Mouse (Mus musculus) heart, embryonic 10.5 days (tissue): ENCODE data around the gene Lekr1. TPM values are rescaled to one million over a fixed set of nuclear protein-coding genes. Genes with fewer than 3 reads are reported as not detected.
A peak's percentile ranks its signal among the peaks of the same experiment; 100 is the strongest.

ENCODE experiments used
- DNase-seq: peaks from one replicate; pipeline ENCODE4 v3.0.0-alpha.2; 2017; ENCODE audit warnings: low spot score
- H3K27ac ChIP-seq: fragments of 300-500 bp; sonication (generic); 2 replicates; pipeline ENCODE4 v1.5.1; 2016; ENCODE audit warnings: mild to moderate bottlenecking
- H3K27me3 ChIP-seq: fragments of 300-500 bp; sonication (generic); 2 replicates; pipeline ENCODE4 v1.6.1; 2016; ENCODE audit warnings: mild to moderate bottlenecking; ENCODE audit not compliant: poor library complexity, insufficient read depth, severe bottlenecking
- H3K36me3 ChIP-seq: fragments of 300-500 bp; sonication (generic); 2 replicates; pipeline ENCODE4 v1.6.1; 2016; ENCODE audit warnings: mild to moderate bottlenecking, moderate library complexity
- H3K4me1 ChIP-seq: fragments of 300-500 bp; sonication (generic); 2 replicates; pipeline ENCODE4 v1.6.1; 2016; ENCODE audit warnings: mild to moderate bottlenecking
- H3K4me3 ChIP-seq: fragments of 300-500 bp; sonication (generic); 2 replicates; pipeline ENCODE4 v1.5.1; 2016; ENCODE audit warnings: mild to moderate bottlenecking, moderate library complexity
- H3K9me3 ChIP-seq: fragments of 300-500 bp; sonication (generic); 2 replicates; pipeline ENCODE4 v1.6.1; 2016; ENCODE audit warnings: mild to moderate bottlenecking, moderate library complexity
- WGBS: fragments of 180-500 bp; shearing (Covaris S2); methylation state at CpG from one replicate; pipeline ENCODE4 v1.1.7; 2016; 5-methylcytosine and 5-hydroxymethylcytosine counted together
- polyA plus RNA-seq: library from polyadenylated mRNA; unstranded; fragments of >200 nt; fragmentation: Nextera tagmentation; extraction: Ambion mirVana; gene quantifications from 2 replicates; pipeline ENCODE4 v1.2.1, GENCODE M21; 2016

Lekr1 gene
- polyA plus RNA-seq, 1 experiment from 2014 or later, result 5.3 TPM

- Histone ChIP-seq H3K27me3 (no peaks in the 10 kb centered on the region), H3K4me1 (no peaks in the 10 kb centered on the region), H3K9me3 (no peaks in the 10 kb centered on the region), H3K36me3 (no peaks in the 10 kb centered on the region), H3K4me3 (no peak overlapping the region), H3K27ac (no peak overlapping the region)
- 86% methylated on average over 2 of the region's 2 CpGs for WGBS
- no peak for DNase-seq
These were observed 128.7 kb downstream of the Lekr1 start for GRCm38 (mm10) chr3:65794711-65795110.

GRCm38 (mm10) chr3:65797345-65798137 is 131.5 kb downstream of the Lekr1 start:
- 91% methylated on average over 5 of the region's 5 CpGs for WGBS

GRCm38 (mm10) chr3:65800962-65801361 is 134.9 kb downstream of the Lekr1 start:
- Histone ChIP-seq H3K36me3 (no peaks in the 10 kb centered on the region), H3K27me3 (no peaks in the 10 kb centered on the region), H3K9me3 (no peaks in the 10 kb centered on the region), H3K4me1 (no peaks in the 10 kb centered on the region), H3K4me3 (no peak overlapping the region), H3K27ac (no peak overlapping the region)
- no peak for DNase-seq
- WGBS, result 83% methylated on average over 4 of the region's 4 CpGs

More at GRCm38 (mm10) chr3:65797345-65798137, 131.5 kb downstream of the Lekr1 start:
- no peaks in the 10 kb centered on the region for H3K9me3 ChIP-seq
- no peak overlapping the region for H3K4me3 ChIP-seq
- no peaks in the 10 kb centered on the region for H3K36me3 ChIP-seq
- H3K4me1 ChIP-seq, result no peaks in the 10 kb centered on the region
- H3K27ac ChIP-seq, result no peak overlapping the region
- no peak for DNase-seq
- no peaks in the 10 kb centered on the region for H3K27me3 ChIP-seq

- no peak overlapping the region for H3K27ac ChIP-seq
- no peaks in the 10 kb centered on the region for H3K4me1 ChIP-seq
- no peaks in the 10 kb centered on the region for H3K9me3 ChIP-seq
- H3K27me3 ChIP-seq, result no peaks in the 10 kb centered on the region
- no peak for DNase-seq
- no peak overlapping the region for H3K4me3 ChIP-seq
- WGBS, result 79% methylated on average over 5 of the region's 5 CpGs
- no peaks in the 10 kb centered on the region for H3K36me3 ChIP-seq
These were observed 136.2 kb downstream of the Lekr1 start for GRCm38 (mm10) chr3:65802185-65802584.

GRCm38 (mm10) chr3:65802868-65803267 is 136.8 kb downstream of the Lekr1 start:
- Histone ChIP-seq H3K27ac (no peak overlapping the region), H3K36me3 (no peaks in the 10 kb centered on the region), H3K27me3 (no peaks in the 10 kb centered on the region), H3K4me3 (no peak overlapping the region), H3K9me3 (no peaks in the 10 kb centered on the region), H3K4me1 (no peaks in the 10 kb centered on the region)
- DNase-seq, result no peak
- 77% methylated on average over 5 of the region's 5 CpGs for WGBS

- no peak for DNase-seq
- Histone ChIP-seq H3K4me1 (peaks cover 10% of the 10 kb centered on the region), H3K9me3 (no peaks in the 10 kb centered on the region), H3K27ac (no peak overlapping the region), H3K27me3 (no peaks in the 10 kb centered on the region), H3K36me3 (no peaks in the 10 kb centered on the region), H3K4me3 (no peak overlapping the region)
- 77% methylated on average over 6 of the region's 6 CpGs for WGBS
These were observed 148.9 kb downstream of the Lekr1 start for GRCm38 (mm10) chr3:65814881-65815280.

GRCm38 (mm10) chr3:65816012-65816411 is 150.0 kb downstream of the Lekr1 start:
- Histone ChIP-seq H3K4me3 (no peak overlapping the region), H3K27ac (no peak overlapping the region), H3K9me3 (no peaks in the 10 kb centered on the region), H3K36me3 (no peaks in the 10 kb centered on the region), H3K27me3 (no peaks in the 10 kb centered on the region), H3K4me1 (peaks cover 15% of the 10 kb centered on the region)
- 83% methylated on average over 10 of the region's 10 CpGs for WGBS
- DNase-seq, result no peak

GRCm38 (mm10) chr3:65818597-65818996 is 152.6 kb downstream of the Lekr1 start:
- H3K27ac ChIP-seq, result no peak overlapping the region
- no peak overlapping the region for H3K4me3 ChIP-seq
- WGBS, result 80% methylated on average over 4 of the region's 4 CpGs
- H3K9me3 ChIP-seq, result no peaks in the 10 kb centered on the region
- DNase-seq, result no peak
- peaks cover 15% of the 10 kb centered on the region for H3K4me1 ChIP-seq
- no peaks in the 10 kb centered on the region for H3K27me3 ChIP-seq
- H3K36me3 ChIP-seq, result no peaks in the 10 kb centered on the region

- Histone ChIP-seq H3K36me3 (no peaks in the 10 kb centered on the region), H3K4me1 (peaks cover 17% of the 10 kb centered on the region), H3K9me3 (no peaks in the 10 kb centered on the region), H3K27me3 (no peaks in the 10 kb centered on the region), H3K27ac (0 out of 2 replicates have a peak overlapping the region, but pooled peaks have one; percentile 29), H3K4me3 (no peak overlapping the region)
- WGBS, result 49% methylated on average over 6 of the region's 6 CpGs
- no peak for DNase-seq
These were observed 153.8 kb downstream of the Lekr1 start for GRCm38 (mm10) chr3:65819841-65820240.

- Histone ChIP-seq H3K9me3 (no peaks in the 10 kb centered on the region), H3K4me3 (no peak overlapping the region), H3K36me3 (no peaks in the 10 kb centered on the region), H3K27me3 (no peaks in the 10 kb centered on the region), H3K27ac (peak overlapping the region; percentile 52; the same call in 1 of the 2 replicates), H3K4me1 (peaks cover 31% of the 10 kb centered on the region)
- no peak for DNase-seq
- 53% methylated on average over 3 of the region's 3 CpGs for whole genome bisulfite sequencing
These were observed 158.9 kb downstream of the Lekr1 start for GRCm38 (mm10) chr3:65824886-65825285.

GRCm38 (mm10) chr3:65826716-65827115 is 160.7 kb downstream of the Lekr1 start:
- Histone ChIP-seq H3K36me3 (no peaks in the 10 kb centered on the region), H3K4me3 (no peak overlapping the region), H3K4me1 (peaks cover 45% of the 10 kb centered on the region), H3K27ac (no peak overlapping the region), H3K27me3 (no peaks in the 10 kb centered on the region), H3K9me3 (no peaks in the 10 kb centered on the region)
- WGBS, result 77% methylated on average over 6 of the region's 6 CpGs
- no peak for DNase-seq

- Histone ChIP-seq H3K27me3 (no peaks in the 10 kb centered on the region), H3K36me3 (no peaks in the 10 kb centered on the region), H3K9me3 (no peaks in the 10 kb centered on the region), H3K27ac (no peak overlapping the region), H3K4me1 (peaks cover 52% of the 10 kb centered on the region), H3K4me3 (no peak overlapping the region)
- no peak for DNase-seq
- WGBS, result 91% methylated on average over 5 of the region's 5 CpGs
These were observed 161.4 kb downstream of the Lekr1 start for GRCm38 (mm10) chr3:65827400-65827799.

GRCm38 (mm10) chr3:65828020-65828419 is 162.0 kb downstream of the Lekr1 start:
- 36% methylated on average over 3 of the region's 3 CpGs for WGBS
- Histone ChIP-seq H3K4me3 (no peak overlapping the region), H3K4me1 (peaks cover 58% of the 10 kb centered on the region), H3K27me3 (no peaks in the 10 kb centered on the region), H3K27ac (peak overlapping the region; percentile 47; the same call in 1 of the 2 replicates), H3K36me3 (no peaks in the 10 kb centered on the region), H3K9me3 (no peaks in the 10 kb centered on the region)
- no peak for DNase-seq
